ENCODE assay signal across 15 mouse cellular contexts in the genomic region with DNA sequence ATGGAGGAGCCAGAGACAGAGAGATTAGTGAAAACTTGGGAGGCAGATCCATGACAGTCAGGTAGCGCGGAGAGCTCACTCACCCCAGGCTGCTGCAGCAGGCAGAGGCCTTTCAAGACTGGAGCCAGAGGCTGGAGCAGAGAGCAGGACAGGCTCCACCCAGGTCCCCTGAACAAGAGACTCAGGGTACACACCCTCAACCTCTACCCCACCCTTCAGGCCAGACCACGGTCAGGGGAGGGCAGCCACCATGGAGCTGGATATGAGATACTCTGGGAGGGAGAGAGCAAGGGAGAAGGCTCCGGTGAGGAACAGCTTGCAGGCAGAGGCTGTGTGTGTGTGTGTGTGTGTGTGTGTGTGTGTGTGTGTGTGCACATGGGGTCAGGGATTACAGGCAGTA. TPM values are rescaled to one million over a fixed set of nuclear protein-coding genes. Genes with fewer than 3 reads are reported as not detected.
DNase-seq lines count a peak whose midpoint lies in the region; ATAC-seq and TF ChIP-seq lines count a peak whose summit lies in the region.
"Had no signal": no experiment of that assay in that cellular context is flagged by ENCODE, and none has a peak within 500 bp of the region (broad histone marks: within the 10 kb centered on the region; RNA-seq: fewer than 3 reads in every experiment).

No protein-coding gene starts in this region.

- TF ChIP-seq POLR2A in ES-Bruce4 (IDR thresholded peaks at IDR 0.05; ENCODE audit: insufficient read depth, low read length) = no peak

- DNase-seq in stomach, postnatal 0 days (ENCODE audit: low spot score) = peak; percentile 63
- no peak for DNase-seq in cerebellum, postnatal 36 days
- DNase-seq: adrenal gland, adult 2 months; adrenal gland, postnatal 25 days; cerebellum, adult 2 months; cerebellum, postnatal 14 days had no signal

- ATAC-seq in intestine, embryonic 15.5 days = peak; percentile 26
- ATAC-seq in intestine, postnatal 0 days = no peak
- ATAC-seq in intestine, embryonic 16.5 days = peak; percentile 17; the same call in 1 of the 2 replicates
- ATAC-seq in stomach, postnatal 0 days (ENCODE audit: low FRiP score, low TSS enrichment) = peak; percentile 50
- no peak for ATAC-seq in kidney, embryonic 14.5 days (ENCODE audit: low FRiP score, low TSS enrichment)
- ATAC-seq: forebrain, embryonic 14.5 days had no signal

- no peaks in the 10 kb centered on the region for H3K9me3 ChIP-seq in intestine, embryonic 15.5 days
- no peaks in the 10 kb centered on the region for H3K9me3 ChIP-seq in intestine, postnatal 0 days (ENCODE audit: control insufficient read depth)
- H3K9me3 ChIP-seq in ES-Bruce4 (replicated peaks; ENCODE audit: control insufficient read depth, insufficient read depth, low read length, poor library complexity, severe bottlenecking) = no peaks in the 10 kb centered on the region
- H3K9me3 ChIP-seq in intestine, embryonic 16.5 days (ENCODE audit: control insufficient read depth, low read length) = no peaks in the 10 kb centered on the region
- H3K9me3 ChIP-seq in stomach, postnatal 0 days (ENCODE audit: control insufficient read depth, low read length) = no peaks in the 10 kb centered on the region
- no peaks in the 10 kb centered on the region for H3K9me3 ChIP-seq in kidney, embryonic 14.5 days (ENCODE audit: control insufficient read depth, low read length)
- H3K9me3 ChIP-seq: heart, embryonic 12.5 days; hindbrain, embryonic 10.5 days had no signal

- TF ChIP-seq CTCF in intestine, postnatal 0 days (IDR thresholded peaks at IDR 0.05; ENCODE audit: low read depth) = no peak
- TF ChIP-seq CTCF in ES-Bruce4 (IDR thresholded peaks at IDR 0.05; ENCODE audit: low read depth, low read length) = no peak
- no peak for TF ChIP-seq CTCF in stomach, postnatal 0 days (IDR thresholded peaks at IDR 0.05; ENCODE audit: low read depth)

- 90% methylated on average over 3 of the region's 4 CpGs for WGBS in intestine, embryonic 15.5 days
- 75% methylated on average over 3 of the region's 4 CpGs for WGBS in intestine, postnatal 0 days
- 76% methylated on average over 4 of the region's 4 CpGs for WGBS in intestine, embryonic 16.5 days
- 70% methylated on average over 4 of the region's 4 CpGs for WGBS in stomach, postnatal 0 days
- 71% methylated on average over 4 of the region's 4 CpGs for WGBS in kidney, embryonic 14.5 days

- peak; percentile 19; the same call in 1 of the 2 replicates for TF ChIP-seq EP300 in ES-Bruce4 (IDR thresholded peaks at IDR 0.05; ENCODE audit: insufficient read depth, low read depth, low read length)
- TF ChIP-seq EP300 in stomach, postnatal 0 days (optimal IDR thresholded peaks at IDR 0.05) = no peak

- no peak overlapping the region for H3K4me2 ChIP-seq in intestine, embryonic 15.5 days (replicated peaks)
- no peak overlapping the region for H3K4me2 ChIP-seq in intestine, postnatal 0 days (replicated peaks; ENCODE audit: low read depth)
- no peak overlapping the region for H3K4me2 ChIP-seq in intestine, embryonic 16.5 days (ENCODE audit: low read depth, low read length)
- H3K4me2 ChIP-seq in stomach, postnatal 0 days (replicated peaks; ENCODE audit: low read depth) = no peak overlapping the region
- no peak overlapping the region for H3K4me2 ChIP-seq in kidney, embryonic 14.5 days (replicated peaks; ENCODE audit: low read depth, low read length)
- H3K4me2 ChIP-seq: heart, embryonic 12.5 days; hindbrain, embryonic 14.5 days had no signal

- H3K4me1 ChIP-seq in intestine, embryonic 15.5 days (replicated peaks) = peaks cover 10% of the 10 kb centered on the region
- H3K4me1 ChIP-seq in intestine, postnatal 0 days (replicated peaks; ENCODE audit: control insufficient read depth, insufficient read depth, low read length) = no peaks in the 10 kb centered on the region
- peaks cover 10% of the 10 kb centered on the region for H3K4me1 ChIP-seq in ES-Bruce4 (ENCODE audit: control insufficient read depth, insufficient read depth, low read length)
- H3K4me1 ChIP-seq in intestine, embryonic 16.5 days (ENCODE audit: control insufficient read depth, insufficient read depth, low read length) = peaks cover 10% of the 10 kb centered on the region
- 0 out of 2 replicates have a peak, but pooled peaks cover 3% of the 10 kb centered on the region for H3K4me1 ChIP-seq in stomach, postnatal 0 days (replicated peaks; ENCODE audit: control insufficient read depth, insufficient read depth)
- H3K4me1 ChIP-seq in kidney, embryonic 14.5 days (ENCODE audit: control insufficient read depth, insufficient read depth, low read length) = peaks cover 8% of the 10 kb centered on the region; the same call in 1 of the 2 replicates

- H3K36me3 ChIP-seq in intestine, embryonic 15.5 days = no peaks in the 10 kb centered on the region
- no peaks in the 10 kb centered on the region for H3K36me3 ChIP-seq in intestine, postnatal 0 days (ENCODE audit: control insufficient read depth, insufficient read depth)
- no peaks in the 10 kb centered on the region for H3K36me3 ChIP-seq in ES-Bruce4 (ENCODE audit: control insufficient read depth, insufficient read depth, low read length, poor library complexity, severe bottlenecking)
- H3K36me3 ChIP-seq in intestine, embryonic 16.5 days (ENCODE audit: control insufficient read depth, insufficient read depth, low read length) = no peaks in the 10 kb centered on the region
- no peaks in the 10 kb centered on the region for H3K36me3 ChIP-seq in stomach, postnatal 0 days (ENCODE audit: control insufficient read depth, insufficient read depth, low read length)
- H3K36me3 ChIP-seq in kidney, embryonic 14.5 days (ENCODE audit: control insufficient read depth, insufficient read depth, low read length) = no peaks in the 10 kb centered on the region
- H3K36me3 ChIP-seq: heart, embryonic 12.5 days; hindbrain, embryonic 10.5 days had no signal

- no peaks in the 10 kb centered on the region for H3K27me3 ChIP-seq in intestine, embryonic 15.5 days (replicated peaks)
- no peaks in the 10 kb centered on the region for H3K27me3 ChIP-seq in intestine, postnatal 0 days (replicated peaks; ENCODE audit: control insufficient read depth, insufficient read depth, low read length)
- no peaks in the 10 kb centered on the region for H3K27me3 ChIP-seq in ES-Bruce4 (ENCODE audit: control insufficient read depth, insufficient read depth, low read length, poor library complexity, severe bottlenecking)
- no peaks in the 10 kb centered on the region for H3K27me3 ChIP-seq in intestine, embryonic 16.5 days (replicated peaks; ENCODE audit: control insufficient read depth, insufficient read depth, low read length)
- H3K27me3 ChIP-seq in stomach, postnatal 0 days (ENCODE audit: control insufficient read depth, insufficient read depth, low read length) = no peaks in the 10 kb centered on the region
- H3K27me3 ChIP-seq in kidney, embryonic 14.5 days (ENCODE audit: control insufficient read depth, insufficient read depth, low read length) = no peaks in the 10 kb centered on the region

- no peak overlapping the region for H3K9ac ChIP-seq in intestine, embryonic 15.5 days
- H3K9ac ChIP-seq in intestine, postnatal 0 days (ENCODE audit: low read depth, low read length) = no peak overlapping the region
- H3K9ac ChIP-seq in ES-Bruce4 (ENCODE audit: low read depth, poor library complexity, severe bottlenecking) = 0 out of 2 replicates have a peak overlapping the region, but pooled peaks have one; percentile 12
- H3K9ac ChIP-seq in intestine, embryonic 16.5 days (ENCODE audit: low read depth, low read length) = 0 out of 2 replicates have a peak overlapping the region, but pooled peaks have one; percentile 17
- no peak overlapping the region for H3K9ac ChIP-seq in stomach, postnatal 0 days (ENCODE audit: low read length)
- no peak overlapping the region for H3K9ac ChIP-seq in kidney, embryonic 14.5 days (ENCODE audit: low read depth, low read length)
- H3K9ac ChIP-seq: heart, embryonic 12.5 days; hindbrain, embryonic 14.5 days had no signal

- no peak overlapping the region for H3K4me3 ChIP-seq in intestine, embryonic 15.5 days (replicated peaks)
- H3K4me3 ChIP-seq in intestine, postnatal 0 days (ENCODE audit: low read depth, low read length) = no peak overlapping the region
- H3K4me3 ChIP-seq in ES-Bruce4 (ENCODE audit: low read depth, low read length) = no peak overlapping the region
- no peak overlapping the region for H3K4me3 ChIP-seq in intestine, embryonic 16.5 days (ENCODE audit: low read length)
- no peak overlapping the region for H3K4me3 ChIP-seq in stomach, postnatal 0 days (ENCODE audit: low read depth, low read length)
- no peak overlapping the region for H3K4me3 ChIP-seq in kidney, embryonic 14.5 days (ENCODE audit: low read length)
- H3K4me3 ChIP-seq: heart, embryonic 12.5 days; hindbrain, embryonic 10.5 days had no signal

- H3K27ac ChIP-seq in intestine, embryonic 15.5 days = no peak overlapping the region
- no peak overlapping the region for H3K27ac ChIP-seq in intestine, postnatal 0 days (ENCODE audit: low read depth, low read length)
- peak overlapping the region; percentile 77 for H3K27ac ChIP-seq in ES-Bruce4 (ENCODE audit: insufficient read depth, low read length)
- no peak overlapping the region for H3K27ac ChIP-seq in intestine, embryonic 16.5 days (ENCODE audit: low read length)
- H3K27ac ChIP-seq in stomach, postnatal 0 days (replicated peaks) = 0 out of 2 replicates have a peak overlapping the region, but pooled peaks have one; percentile 24
- H3K27ac ChIP-seq in kidney, embryonic 14.5 days (ENCODE audit: low read depth, low read length) = no peak overlapping the region
- H3K27ac ChIP-seq: hindbrain, embryonic 10.5 days; hindbrain, embryonic 14.5 days had no signal

RNA-seq across cellular contexts. Expression of gene C77080, which starts 5.0 kb away (rescaled TPM):
- polyA plus RNA-seq in intestine, embryonic 15.5 days (2015; fragmentation: Nextera tagmentation; extraction: Ambion mirVana) = 9.7 and 10.3 TPM in 2 replicates
- polyA plus RNA-seq in intestine, postnatal 0 days (2015; fragmentation: Nextera tagmentation; extraction: Ambion mirVana) = 14.3 and 15.1 TPM in 2 replicates
- 50.2 and 55.1 TPM in 2 replicates for polyA plus RNA-seq in ES-Bruce4 (2011; ENCODE audit: insufficient read depth, insufficient read length, low read depth, missing spikeins)
- polyA plus RNA-seq in intestine, embryonic 16.5 days (2015; fragmentation: Nextera tagmentation; extraction: Ambion mirVana) = 6.5 and 7.5 TPM in 2 replicates
- 9.6 and 10.3 TPM in 2 replicates for polyA plus RNA-seq in stomach, postnatal 0 days (2015; fragmentation: Nextera tagmentation; extraction: Ambion mirVana)
- polyA plus RNA-seq in kidney, embryonic 14.5 days (2014; fragmentation: Nextera tagmentation; extraction: Ambion mirVana) = 7.3 and 7.8 TPM in 2 replicates

RNA-seq across cellular contexts. Expression of gene Sync, which starts 21.2 kb away (rescaled TPM):
- 1.2 TPM in 2 replicates for polyA plus RNA-seq in intestine, embryonic 15.5 days (2015; fragmentation: Nextera tagmentation; extraction: Ambion mirVana)
- polyA plus RNA-seq in intestine, postnatal 0 days (2015; fragmentation: Nextera tagmentation; extraction: Ambion mirVana) = 1.3 and 1.6 TPM in 2 replicates
- polyA plus RNA-seq in ES-Bruce4 (2011; ENCODE audit: insufficient read depth, insufficient read length, low read depth, missing spikeins) = 0.87 and 0.90 TPM in 2 replicates
- polyA plus RNA-seq in intestine, embryonic 16.5 days (2015; fragmentation: Nextera tagmentation; extraction: Ambion mirVana) = 1.1 and 1.3 TPM in 2 replicates
- polyA plus RNA-seq in stomach, postnatal 0 days (2015; fragmentation: Nextera tagmentation; extraction: Ambion mirVana) = 2.9 and 3.2 TPM in 2 replicates
- 0.63 and 0.84 TPM in 2 replicates for polyA plus RNA-seq in kidney, embryonic 14.5 days (2014; fragmentation: Nextera tagmentation; extraction: Ambion mirVana)

Comparison
In these comparisons a context has a peak if more than half of its experiments do, and no peak if none do; other contexts are left out.
1. ATAC-seq: peak in intestine, embryonic 15.5 days (single experiment), intestine, embryonic 16.5 days (single experiment) and stomach, postnatal 0 days (single experiment); none in intestine, postnatal 0 days (single experiment) and kidney, embryonic 14.5 days (single experiment).
2. H3K9ac ChIP-seq: peak in ES-Bruce4 (single experiment) and intestine, embryonic 16.5 days (single experiment); none in intestine, embryonic 15.5 days (single experiment), intestine, postnatal 0 days (single experiment), stomach, postnatal 0 days (single experiment) and kidney, embryonic 14.5 days (single experiment).
3. H3K27ac ChIP-seq: peak in ES-Bruce4 (single experiment) and stomach, postnatal 0 days (single experiment); none in intestine, embryonic 15.5 days (single experiment), intestine, postnatal 0 days (single experiment), intestine, embryonic 16.5 days (single experiment) and kidney, embryonic 14.5 days (single experiment).